Mouse (Mus musculus): Measurements from ENCODE around the gene Itgb7.
"Not testable (repeated sequence)": the region's sequence is repeated elsewhere in the genome, so short reads cannot be mapped to it uniquely, and the experiment has no call there.

Gene Itgb7

DNA sequence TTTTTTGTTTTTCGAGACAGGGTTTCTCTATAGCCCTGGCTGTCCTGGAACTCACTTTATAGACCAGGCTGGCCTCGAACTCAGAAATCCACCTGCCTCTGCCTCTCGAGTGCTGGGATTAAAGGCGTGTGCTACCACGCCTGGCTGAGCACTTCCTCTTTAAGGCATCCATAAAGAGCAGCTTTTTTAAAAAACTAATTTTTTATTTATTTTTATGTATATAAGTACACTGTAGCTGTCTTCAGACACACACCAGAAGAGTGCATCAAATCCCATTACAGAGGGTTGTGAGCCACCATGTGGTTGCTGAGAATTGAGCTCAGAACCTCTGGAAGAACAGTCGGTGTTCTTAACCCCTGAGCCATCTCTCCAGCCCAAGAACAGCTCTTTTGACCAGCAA lies 6.1 kb downstream of the Itgb7 start:
- DNase-seq (ENCODE audit: low spot score): not testable (repeated sequence)

DNA sequence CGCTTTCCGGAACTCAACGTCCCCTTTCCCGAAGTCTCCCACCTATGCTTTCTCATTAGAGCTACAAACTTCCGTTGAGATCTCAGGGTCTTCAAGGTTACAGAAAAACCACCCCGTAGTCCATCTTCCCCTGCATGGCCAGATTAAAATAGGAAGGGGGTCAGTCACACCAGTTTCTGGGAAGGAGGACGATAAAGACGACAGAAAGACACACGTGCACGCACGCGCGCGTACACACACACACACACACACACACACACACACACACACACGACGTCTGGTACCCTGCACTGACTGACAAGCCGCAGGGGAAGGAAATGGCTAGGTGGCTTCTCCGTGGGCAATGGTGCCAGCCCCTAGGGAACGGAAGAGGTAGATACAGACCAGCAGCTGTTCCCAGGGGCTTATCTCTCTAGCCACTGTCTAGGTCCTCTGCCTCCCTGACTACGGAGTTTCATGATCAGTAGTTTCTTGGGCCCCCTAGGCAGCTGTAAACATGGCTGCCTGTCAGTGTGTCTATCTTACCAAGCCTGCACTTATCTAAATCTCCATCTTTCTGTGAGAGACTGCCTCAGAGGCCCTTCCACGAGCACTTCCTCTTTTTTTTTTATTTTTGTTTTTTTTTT lies 6.6 kb downstream of the Itgb7 start:
- no peak for DNase-seq (ENCODE audit: low spot score)

DNA sequence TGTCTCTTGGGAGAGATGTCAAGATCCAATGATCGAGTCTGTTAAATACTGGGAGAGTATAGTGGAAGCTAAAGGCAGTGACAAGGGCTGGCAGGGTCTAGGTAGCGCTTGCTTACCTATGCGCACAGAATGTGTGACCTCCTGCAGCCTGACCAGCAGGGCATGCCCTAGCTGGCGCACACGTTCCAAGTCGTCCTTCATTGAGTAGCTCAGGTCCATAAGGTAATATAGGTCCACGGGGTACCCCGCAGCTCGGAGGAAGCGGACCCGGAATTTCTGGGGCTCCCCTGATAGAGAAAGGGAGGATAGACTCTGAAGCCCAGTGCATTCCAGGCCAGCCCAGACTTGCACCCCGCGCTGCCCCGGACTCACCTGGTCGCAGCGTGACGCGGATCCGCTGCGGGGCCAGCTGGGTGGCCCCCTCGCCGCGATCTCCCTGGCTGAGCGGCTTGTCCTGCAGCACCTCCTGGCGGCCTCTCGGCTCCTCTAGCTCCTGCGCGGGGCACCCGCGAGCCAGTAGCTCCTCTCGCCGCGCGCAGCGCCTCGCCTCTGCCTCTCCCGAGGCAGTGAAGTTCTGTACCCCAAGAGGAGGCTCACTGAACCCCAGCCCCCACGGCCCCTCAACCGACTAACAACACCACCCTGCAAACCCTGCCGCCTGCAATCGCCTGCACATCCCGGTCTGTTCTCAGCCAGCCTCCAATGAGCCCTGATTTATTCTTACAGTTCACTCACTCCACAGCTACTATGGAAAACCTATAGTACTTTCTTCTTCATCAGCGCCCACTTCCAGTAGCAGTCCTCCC lies 7.4 kb downstream of the Itgb7 start:
- peak; percentile 86 for DNase-seq (ENCODE audit: low spot score)

DNA sequence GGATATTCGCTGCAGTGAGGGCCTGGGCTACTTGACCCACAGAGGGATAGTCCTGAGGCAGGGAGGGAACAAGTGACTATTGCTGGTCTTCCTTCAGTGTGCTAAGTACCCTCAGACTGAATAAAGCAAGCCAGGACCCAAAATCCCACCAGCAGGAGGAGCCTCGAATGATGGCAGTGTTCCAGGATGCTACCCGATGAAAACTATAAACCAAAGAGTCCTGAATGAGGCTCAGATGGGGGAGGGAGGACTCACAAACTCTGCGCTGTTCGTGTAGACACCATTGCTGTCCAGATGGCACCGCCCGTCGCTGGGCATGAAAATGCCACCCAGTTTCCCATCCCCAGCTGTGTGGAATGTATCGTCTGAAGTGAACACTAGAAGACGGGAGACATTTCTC lies 9.4 kb downstream of the Itgb7 start:
- no peak for DNase-seq (ENCODE audit: low spot score)

DNA sequence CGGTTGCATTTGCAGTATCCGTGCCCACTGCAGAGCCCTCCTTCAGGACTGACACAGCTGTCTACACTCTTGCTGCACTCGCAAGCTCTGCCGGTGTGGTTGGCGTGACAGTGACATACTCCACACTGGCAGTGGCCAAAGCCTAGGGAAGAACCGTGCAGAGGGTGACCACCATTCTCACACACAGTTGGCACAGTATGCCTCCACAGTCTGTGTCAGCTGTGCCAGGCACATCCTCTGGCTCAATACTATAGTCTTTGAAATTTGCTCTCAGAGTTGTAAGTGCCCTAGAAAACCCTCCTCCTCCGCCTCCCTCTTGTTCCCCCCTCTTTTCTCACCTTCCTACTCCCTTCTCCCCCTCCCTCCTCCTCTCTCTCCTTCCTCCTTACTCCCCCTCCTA lies 14.4 kb downstream of the Itgb7 start:
- no peak for DNase-seq (ENCODE audit: low spot score)

DNA sequence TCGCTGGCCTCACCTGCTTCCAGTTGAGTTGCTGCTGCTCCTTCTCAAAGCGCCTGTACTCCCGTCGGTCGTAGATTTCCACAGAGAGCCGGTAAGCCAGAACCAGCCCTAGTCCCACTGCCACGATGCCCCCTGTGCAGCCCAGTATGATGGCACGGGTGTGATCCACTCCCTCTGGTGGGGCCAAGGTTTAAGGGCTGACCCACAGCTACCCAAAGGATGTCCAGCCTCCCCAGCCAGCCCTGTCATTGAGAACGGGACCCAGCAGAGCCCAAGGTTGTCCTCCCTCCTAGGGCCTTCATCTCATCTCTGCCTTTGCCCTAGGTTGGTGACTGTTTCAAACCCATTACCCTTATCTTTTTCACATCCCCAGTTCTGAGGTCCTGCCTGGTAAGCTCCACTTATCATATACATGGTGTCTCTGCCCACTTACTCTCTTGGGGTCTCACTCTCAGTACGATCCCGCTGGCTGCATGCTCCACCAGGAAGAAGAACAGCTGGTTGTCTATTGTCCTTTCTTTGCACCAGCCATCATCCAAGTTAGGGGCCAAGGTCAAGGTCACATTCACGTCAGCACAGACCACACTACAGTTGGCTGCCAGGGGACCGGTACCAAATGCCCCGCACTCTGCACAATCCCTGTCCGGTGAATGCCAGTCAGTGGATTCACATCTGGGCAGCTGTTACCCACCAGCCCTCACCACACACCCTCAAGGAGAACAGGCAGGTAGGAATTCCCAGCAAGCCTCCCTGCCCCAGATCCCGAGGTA lies 15.1 kb downstream of the Itgb7 start:
- DNase-seq (ENCODE audit: low spot score): no peak

DNA sequence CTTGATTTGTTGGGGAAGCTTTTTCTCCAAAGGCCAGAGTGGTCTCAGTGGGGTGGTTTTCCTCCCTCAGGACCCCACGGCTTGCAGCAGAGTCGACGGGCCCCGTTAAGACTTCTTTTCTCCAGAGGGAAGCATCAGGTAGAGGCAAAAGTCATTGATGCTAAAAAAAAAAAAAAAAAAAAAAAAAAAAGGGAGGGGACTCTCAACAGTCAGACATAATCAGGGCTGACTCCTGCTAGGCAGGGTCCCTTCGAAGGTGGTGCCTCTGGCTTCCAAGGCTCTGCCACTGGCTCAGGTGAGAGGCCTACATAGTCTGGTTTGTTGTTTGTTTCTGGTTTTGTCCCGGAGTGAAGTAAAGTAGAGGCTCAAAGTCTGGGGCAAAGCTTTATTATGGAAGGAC lies 16.1 kb downstream of the Itgb7 start:
- DNase-seq (ENCODE audit: low spot score): no peak

DNA sequence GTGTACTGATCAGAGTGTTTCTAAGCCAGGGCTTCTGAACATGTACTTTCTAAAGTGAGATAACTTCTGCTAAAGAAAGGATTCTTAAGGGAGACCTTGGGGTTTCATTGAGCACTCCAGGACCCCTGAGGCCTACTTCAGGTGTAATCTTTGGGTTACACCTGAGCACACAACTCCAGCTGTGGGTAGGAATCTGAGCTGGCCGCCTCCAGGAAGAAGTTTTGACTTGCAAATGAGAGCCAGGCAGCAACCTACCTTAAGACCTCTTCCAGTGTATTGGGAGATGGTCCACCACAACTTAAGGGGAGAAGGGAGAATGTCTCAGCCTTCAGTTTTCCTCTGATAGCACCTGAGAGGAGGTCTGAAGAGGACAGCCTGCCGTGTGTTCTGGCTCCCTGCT lies 17.6 kb downstream of the Itgb7 start:
- DNase-seq (ENCODE audit: low spot score): no peak

DNA sequence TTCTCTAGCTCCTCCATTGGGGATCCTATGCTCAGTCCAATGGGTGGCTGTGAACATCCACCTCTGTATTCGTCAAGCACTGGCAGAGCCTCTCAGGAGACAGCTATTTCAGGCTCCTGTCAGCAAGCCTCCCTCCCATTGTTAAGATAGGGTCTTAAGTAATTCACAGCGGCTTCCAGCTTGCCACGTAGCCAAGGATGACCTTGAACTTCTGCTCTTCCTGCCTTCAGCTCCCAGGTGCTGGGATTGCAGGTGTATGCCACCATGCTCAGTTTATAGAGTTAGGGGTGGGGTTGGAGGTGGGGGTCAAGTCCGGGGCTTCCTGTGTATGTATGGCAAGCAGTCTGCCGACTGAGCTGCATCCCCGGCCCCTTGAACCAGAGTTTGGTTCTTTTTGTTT lies 19.8 kb downstream of the Itgb7 start:
- DNase-seq (ENCODE audit: low spot score): no peak

DNA sequence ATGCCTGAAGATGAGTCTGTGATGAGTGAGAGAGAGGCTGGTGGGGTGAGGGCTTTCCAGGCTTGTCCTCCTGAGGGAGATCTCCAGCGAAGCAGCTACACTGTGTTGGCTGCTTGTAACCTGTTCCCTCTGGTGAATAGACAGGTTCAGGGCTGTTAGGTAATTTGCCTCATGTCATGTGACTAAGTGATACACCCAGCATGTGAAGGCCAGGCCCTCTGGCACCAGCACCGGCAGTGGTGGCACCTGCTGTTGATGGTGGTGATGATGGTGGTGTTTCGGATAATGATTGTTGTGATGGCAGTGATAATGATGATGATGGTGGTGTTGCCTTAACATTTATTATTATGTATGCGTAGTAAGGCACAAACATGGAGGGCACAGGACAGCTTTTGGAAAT lies 20.9 kb downstream of the Itgb7 start:
- DNase-seq (ENCODE audit: low spot score): no peak

DNA sequence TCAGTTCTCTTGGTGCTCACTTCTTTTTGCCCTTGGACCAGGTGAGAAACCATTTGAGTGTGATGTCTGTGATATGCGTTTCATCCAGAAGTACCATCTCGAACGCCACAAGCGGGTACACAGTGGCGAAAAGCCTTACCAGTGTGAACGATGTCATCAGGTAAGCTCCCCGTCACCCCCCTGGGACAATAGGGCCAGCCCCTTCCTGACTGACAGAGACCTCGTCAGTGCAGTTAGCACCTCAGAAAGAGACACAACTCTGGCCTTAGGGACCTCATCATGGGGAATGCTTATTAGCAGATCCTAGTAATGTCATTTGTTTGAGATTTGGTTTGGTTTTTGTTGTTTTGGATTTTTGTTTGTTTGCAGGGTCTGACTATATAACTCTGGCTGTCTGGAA lies 22.6 kb downstream of the Itgb7 start:
- DNase-seq (ENCODE audit: low spot score): no peak

DNA sequence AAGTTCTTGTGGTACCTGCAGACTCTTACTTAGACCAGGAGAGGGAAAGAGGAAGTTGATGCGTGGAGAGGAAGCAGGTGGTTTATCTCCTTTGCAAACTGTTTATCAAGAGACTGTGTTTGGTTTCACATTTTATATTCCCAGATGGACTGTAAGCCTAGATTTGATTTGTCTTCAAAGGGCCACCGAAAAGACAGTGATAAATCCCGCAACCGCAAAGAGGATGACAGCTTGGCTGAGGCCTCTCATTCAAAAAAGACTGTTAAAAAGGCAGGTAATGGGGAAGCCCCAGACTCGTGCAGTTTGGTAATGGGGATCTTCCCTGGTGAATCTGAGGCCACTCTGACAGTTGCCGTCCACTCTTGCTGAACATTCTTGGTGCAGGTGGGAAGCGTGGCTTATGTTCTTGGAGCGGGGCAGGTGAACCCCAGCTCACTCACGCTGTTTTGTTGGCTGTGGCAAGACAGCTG lies 23.6 kb downstream of the Itgb7 start:
- no peak for DNase-seq (ENCODE audit: low spot score)

DNA sequence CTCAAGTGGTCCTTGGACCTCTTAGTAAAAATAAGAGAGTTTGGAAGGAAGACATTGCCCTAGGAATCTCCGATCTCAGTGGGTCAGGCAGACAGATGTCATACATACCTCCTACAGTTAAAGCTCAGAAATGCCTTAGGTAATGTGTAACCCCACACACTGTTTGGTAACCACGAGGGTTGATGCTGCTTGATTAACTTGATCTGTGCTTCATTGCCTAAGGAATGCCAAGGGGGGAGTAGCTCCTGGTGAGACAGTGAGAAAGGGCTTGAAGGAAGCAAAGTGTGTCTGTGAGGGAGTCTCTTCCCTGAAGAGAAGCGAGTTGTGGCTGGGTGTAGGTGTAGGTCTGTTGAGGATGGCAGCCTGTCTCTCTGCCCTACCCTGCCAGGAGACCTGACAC lies 24.4 kb downstream of the Itgb7 start:
- DNase-seq (ENCODE audit: low spot score): no peak

DNA sequence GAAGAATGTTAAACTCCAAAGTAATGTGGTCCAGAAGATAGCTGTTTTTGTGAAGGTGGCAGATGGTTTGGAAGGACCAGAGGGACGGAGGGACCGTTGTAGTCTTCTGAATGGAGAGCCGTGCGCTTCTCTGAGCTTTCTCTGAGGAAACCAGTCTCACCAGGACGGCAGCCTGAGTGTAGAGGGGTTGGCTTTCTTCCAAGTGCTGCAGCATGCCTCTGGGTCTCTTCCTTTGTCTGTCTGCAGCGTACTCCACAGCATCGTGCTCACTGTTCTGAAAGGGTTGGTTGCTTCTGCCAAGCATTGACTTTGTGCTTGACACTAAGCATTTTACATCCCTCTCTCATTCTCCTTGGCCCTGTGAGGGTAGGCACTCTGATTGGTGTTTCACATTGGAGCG lies 26.0 kb downstream of the Itgb7 start:
- DNase-seq (ENCODE audit: low spot score): no peak

DNA sequence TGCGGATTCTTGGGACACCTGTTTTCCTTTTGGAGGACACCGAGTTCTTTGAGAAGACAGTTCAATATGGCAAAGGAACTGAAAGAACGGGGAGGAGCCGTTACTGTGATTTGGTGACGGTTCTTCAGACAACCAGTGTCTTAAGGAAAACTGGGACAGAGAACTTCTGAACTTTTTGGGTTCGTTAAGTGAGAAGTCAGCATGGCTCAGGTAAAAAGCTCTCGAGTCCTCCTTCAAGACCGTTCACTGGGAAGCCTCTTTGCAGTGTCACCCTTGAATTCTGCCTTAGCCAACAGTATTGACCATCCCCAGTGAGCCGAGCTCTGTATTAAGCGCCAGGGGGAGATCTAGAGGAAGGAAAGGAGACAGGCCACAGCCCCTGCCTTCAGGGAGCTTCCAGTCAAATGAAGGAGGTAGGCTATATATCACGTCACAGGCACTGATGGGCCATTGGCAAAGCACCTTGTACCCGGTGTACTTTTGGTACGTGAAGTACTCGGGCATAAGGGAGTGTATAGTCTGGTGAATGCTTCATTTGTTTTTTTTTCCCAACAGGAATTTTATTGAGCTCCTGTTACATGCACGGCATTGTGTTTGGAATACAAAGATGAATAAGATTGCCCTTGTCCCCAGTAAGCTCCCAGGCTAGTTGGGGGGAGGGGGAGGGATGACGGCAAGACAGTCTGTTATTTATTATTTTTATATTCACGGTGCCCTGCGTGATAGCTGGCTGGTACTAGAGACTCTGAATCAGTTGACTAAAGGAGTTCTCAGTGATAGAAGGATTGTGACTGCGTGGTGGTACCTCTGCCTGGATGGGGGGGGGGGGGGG lies 26.9 kb downstream of the Itgb7 start, which contains the start of gene Csad:
Csad (minus strand) TSS at position 51 of the 832 bp plus-strand sequence.
- no peak for DNase-seq (ENCODE audit: low spot score)

DNA sequence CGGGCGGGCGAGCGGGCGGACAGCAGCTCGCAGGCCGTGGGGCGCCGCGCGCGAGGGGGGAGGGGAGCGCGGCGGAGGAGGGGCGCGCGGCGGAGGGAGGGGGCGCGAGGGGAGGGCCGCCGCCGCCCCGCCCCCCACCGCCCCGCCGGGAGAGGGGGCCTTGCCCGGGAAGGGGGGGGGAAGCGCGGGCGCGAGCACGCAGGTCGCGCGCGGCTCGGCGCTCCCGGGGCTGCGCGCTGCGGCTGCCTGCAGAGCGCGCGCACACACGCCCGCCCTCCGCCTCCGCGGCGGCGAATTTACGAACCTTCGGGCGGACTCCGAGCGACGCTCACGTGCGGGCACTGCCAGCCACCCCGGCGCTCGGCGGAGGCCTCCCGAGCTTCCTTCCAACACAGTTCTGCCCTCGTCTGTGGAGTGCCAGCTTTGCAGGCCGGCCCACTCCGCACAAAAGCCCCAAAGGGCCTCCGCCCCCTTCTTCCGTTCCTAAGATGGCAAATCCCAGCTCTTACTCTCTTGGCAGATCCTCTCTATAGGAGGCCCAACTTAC lies 27.8 kb downstream of the Itgb7 start:
- DNase-seq (ENCODE audit: low spot score): peak; percentile 46

DNA sequence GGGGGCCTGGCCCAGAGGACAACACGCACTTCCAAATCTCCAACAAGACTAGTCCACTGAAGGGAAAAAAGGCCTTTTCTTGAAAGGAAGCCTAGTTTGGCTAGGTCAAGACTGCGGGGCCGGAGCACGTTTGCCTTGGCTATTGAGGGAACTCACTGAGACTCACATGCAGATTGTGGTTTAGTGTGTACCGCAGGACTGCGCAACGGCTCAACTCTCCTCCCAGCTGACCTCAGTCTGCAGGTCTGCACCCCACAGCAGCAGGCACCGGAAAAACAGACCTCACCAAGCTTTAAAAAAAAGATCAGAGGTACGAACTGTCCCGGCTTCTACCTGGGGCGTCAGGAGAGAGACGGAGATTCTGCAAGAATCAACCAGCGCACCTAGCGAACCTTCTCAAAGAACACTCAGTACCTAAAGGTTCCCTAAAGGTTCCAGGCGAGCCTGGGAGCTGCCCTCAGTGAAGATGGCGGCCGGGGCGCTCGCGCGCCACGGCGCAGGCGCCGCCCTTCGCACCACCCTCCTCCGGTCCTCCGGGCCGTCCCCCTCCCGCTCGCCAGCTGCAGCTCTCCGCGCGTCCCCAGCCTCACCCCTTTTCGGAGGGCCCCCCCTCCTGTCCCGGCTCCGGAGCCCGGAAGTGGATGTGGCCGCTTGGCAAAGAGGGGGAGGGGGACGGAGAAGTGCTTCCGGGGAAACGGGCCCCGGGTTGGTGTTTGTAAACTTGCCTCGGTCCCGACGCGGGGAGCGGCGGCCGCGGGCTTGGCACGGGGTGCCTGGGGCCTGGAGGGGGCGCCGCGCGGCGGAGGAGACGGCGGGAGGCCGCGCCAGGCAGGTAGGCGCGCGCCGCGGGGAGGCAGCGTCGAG lies 28.5 kb downstream of the Itgb7 start, which contains the start of gene Zfp740:
Zfp740 (plus strand) TSS at position 279 of the 864 bp plus-strand sequence.
- peak; percentile 97 for DNase-seq (ENCODE audit: low spot score)

DNA sequence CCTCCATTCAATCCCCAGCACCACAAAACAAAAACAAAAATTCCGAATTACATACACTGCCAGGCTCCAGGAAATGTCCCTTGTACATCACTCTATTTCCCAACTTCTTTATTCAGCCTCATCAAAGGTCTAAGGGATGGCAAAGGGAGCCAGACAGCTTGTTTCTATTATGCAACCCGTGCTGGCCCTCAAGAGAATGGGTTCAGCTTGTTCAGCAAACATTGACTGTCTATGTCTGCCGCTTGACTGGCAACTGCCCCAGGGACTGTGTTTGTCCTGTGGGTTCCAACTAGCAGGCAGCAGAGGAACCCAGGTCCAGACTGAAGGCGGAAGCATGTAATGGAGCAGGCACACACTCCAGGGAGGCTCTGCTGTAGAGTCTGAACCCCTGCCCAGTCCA lies 32.9 kb downstream of the Itgb7 start:
- DNase-seq (ENCODE audit: low spot score): peak; percentile 62

DNA sequence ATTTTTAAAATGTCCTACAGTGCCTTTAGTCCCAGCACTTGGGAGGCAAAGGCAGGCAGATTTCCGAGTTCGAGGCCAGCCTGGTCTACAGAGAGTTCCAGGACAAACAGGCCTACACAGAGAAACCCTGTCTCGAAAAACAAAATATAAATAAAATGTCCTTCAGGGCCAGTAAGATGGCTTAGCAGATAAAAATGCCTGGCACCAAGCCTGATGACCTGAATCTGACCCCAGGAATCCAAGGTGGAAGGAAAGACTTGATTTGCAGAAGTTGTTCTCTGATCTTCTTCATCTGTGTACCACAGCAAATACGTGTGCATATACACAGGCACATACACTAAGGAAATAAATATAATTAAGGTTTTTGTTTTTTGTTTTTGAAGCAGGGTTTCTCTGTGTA lies 36.4 kb downstream of the Itgb7 start:
- DNase-seq (ENCODE audit: low spot score): no peak

DNA sequence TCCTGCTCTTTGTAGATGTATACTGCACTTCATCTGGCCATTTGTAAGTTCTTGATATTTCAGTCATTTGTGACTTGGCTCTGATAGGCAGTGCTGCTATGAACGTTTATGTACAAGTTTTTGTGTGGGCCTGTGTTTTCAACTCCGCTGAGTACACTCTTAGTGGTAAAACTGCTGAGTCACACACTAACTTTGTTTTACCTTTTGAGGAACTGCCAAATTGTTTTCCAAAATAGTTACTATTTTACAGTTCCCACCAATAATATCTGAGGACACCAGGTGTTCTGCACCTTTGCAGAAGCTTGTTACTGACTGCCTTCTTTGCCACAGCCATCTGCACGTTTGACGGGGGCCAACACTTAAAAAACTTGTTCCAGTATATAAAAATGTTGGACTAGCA lies 37.3 kb downstream of the Itgb7 start:
- no peak for DNase-seq (ENCODE audit: low spot score)

DNA sequence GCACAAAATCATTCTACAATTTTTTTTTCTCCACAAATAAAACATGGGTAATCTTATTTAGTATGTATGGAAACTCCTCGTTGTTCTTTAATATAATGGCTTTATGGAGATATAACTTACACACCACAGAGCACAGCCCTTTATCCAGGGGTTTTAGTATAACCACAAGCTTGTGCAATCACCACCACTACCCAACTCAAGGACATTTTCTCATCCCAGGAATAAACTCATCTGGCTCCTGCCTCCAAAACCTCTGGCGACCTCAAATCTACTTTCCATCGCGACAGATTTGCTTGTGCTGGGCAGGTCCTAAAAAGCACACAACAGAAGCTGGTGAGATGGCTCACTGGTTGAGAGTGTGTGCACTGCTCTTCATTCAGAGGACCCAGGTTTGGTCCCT lies 38.1 kb downstream of the Itgb7 start:
- no peak for DNase-seq (ENCODE audit: low spot score)

All from lung, postnatal 25 days (tissue).